ENCODE assay signal across 19 mouse cellular contexts in the genomic region with DNA sequence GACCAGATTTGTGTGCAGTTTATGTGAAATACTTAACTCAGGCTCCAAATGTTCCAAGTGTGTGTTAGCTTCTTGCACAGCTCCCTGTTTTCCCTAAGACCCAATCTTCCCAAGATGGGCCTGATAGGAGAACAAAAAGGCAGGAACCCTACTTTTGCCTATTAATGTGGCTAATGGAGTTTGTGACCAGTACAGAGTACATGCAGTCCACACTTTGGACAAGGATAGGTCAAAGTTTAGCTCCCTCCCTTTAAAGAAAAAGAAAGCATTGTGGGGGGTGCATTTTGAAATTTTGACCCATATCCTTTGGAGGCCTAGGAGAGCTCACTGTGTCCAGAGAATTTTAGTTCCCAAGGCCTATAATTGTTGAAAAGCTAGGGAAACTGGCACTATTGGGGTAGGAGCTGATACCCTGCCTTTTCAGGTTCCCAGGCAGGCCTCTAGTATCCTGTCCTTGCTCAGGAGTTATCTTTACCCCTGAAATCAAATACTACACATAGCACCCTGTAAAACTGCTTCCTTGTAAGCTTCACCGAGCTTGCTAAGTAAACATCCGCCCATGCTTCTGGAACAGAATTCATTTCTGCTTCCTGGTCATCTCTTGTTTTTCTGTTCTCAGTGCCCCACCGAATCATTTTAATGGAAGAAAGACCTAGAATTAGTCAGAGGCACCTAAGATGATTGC.
DNase-seq lines count a peak whose midpoint lies in the region; ATAC-seq and TF ChIP-seq lines count a peak whose summit lies in the region.
"Had no signal": no experiment of that assay in that cellular context is flagged by ENCODE, and none has a peak within 500 bp of the region (broad histone marks: within the 10 kb centered on the region; RNA-seq: fewer than 3 reads in every experiment).

No protein-coding gene starts in this region.

- no peak overlapping the region for H3K9ac ChIP-seq in intestine, embryonic 16.5 days (ENCODE audit: low read depth, low read length)
- H3K9ac ChIP-seq: forebrain, embryonic 12.5 days; liver, embryonic 13.5 days; midbrain, embryonic 15.5 days had no signal

- H3K4me2 ChIP-seq in intestine, embryonic 16.5 days (ENCODE audit: low read depth, low read length), result no peak overlapping the region; the same call in 1 of the 2 replicates
- H3K4me2 ChIP-seq: forebrain, embryonic 12.5 days; liver, embryonic 13.5 days; midbrain, embryonic 15.5 days had no signal

- CTCF ChIA-PET in Patski (lab: Charles Lee), result interaction anchor here (1.2 to 3.1 kb wide), 3 partner anchors 11 to 38 kb away, joined by 3 to 7 read pairs (median 5); no protein-coding TSS in a partner anchor

- POLR2A ChIA-PET in Patski (lab: Charles Lee), result no interaction called here

- no peaks in the 10 kb centered on the region for H3K36me3 ChIP-seq in kidney, adult 2 months (ENCODE audit: control insufficient read depth, insufficient read depth, low read length)
- H3K36me3 ChIP-seq in intestine, embryonic 16.5 days (ENCODE audit: control insufficient read depth, insufficient read depth, low read length), result no peaks in the 10 kb centered on the region
- H3K36me3 ChIP-seq: forebrain, embryonic 12.5 days; hindbrain, embryonic 10.5 days; limb, embryonic 10.5 days; liver, embryonic 13.5 days; midbrain, embryonic 15.5 days had no signal

- TF ChIP-seq POLR2A in kidney, adult 2 months (IDR thresholded peaks at IDR 0.05; ENCODE audit: low read depth, low read length), result no peak

- H3K27me3 ChIP-seq in kidney, adult 2 months (replicated peaks; ENCODE audit: control insufficient read depth, insufficient read depth, low read length), result no peaks in the 10 kb centered on the region
- H3K27me3 ChIP-seq in Patski, result no peaks in the 10 kb centered on the region
- no peaks in the 10 kb centered on the region for H3K27me3 ChIP-seq in intestine, embryonic 16.5 days (replicated peaks; ENCODE audit: control insufficient read depth, insufficient read depth, low read length)
- H3K27me3 ChIP-seq: CH12.LX; forebrain, embryonic 12.5 days; liver, embryonic 13.5 days; midbrain, embryonic 15.5 days had no signal

- WGBS in kidney, adult 2 months, result 25% methylated on average over 3 of the region's 3 CpGs
- WGBS in intestine, embryonic 16.5 days, result 45% methylated on average over 3 of the region's 3 CpGs

- DNase-seq in kidney, adult 2 months, result peak; percentile 79
- DNase-seq in kidney, postnatal 25 days, result no peak
- no peak for DNase-seq in layer of hippocampus, adult 2 months (ENCODE audit: low spot score in 2 of 2)
- DNase-seq in layer of hippocampus, postnatal 36 days, result no peak
- no peak for DNase-seq in Patski (ENCODE audit: low read depth, low spot score)
- no peak for DNase-seq in testis, postnatal 10 days (ENCODE audit: low spot score)
- no peak for DNase-seq in adrenal gland, adult (ENCODE audit: inconsistent age in 2 of 2, low spot score in 1 of 2)
- DNase-seq: adrenal gland, adult 2 months; gastrocnemius, postnatal 10 days; liver, embryonic 13.5 days; thymus, postnatal 25 days had no signal

- TF ChIP-seq CTCF in kidney, adult 2 months (conservative IDR thresholded peaks at IDR 0.05; ENCODE audit: insufficient read depth, insufficient read length, low read depth, low read length), result no peak
- TF ChIP-seq CTCF in layer of hippocampus, adult 2 months (conservative IDR thresholded peaks at IDR 0.05), result no peak
- no peak for TF ChIP-seq CTCF in Patski (IDR thresholded peaks at IDR 0.05)

- H3K9me3 ChIP-seq in intestine, embryonic 16.5 days (ENCODE audit: control insufficient read depth, low read length), result no peaks in the 10 kb centered on the region
- H3K9me3 ChIP-seq: forebrain, embryonic 12.5 days; hindbrain, embryonic 10.5 days; limb, embryonic 10.5 days; liver, embryonic 13.5 days; midbrain, embryonic 15.5 days had no signal

- peak; percentile 23 for ATAC-seq in Patski
- ATAC-seq in intestine, embryonic 16.5 days, result peak; percentile 85
- ATAC-seq: hindbrain, postnatal 0 days; midbrain, embryonic 15.5 days had no signal

- no peak overlapping the region for H3K4me3 ChIP-seq in kidney, adult 2 months (ENCODE audit: insufficient read depth, low read depth, low read length)
- no peak overlapping the region for H3K4me3 ChIP-seq in layer of hippocampus, adult 2 months
- H3K4me3 ChIP-seq in intestine, embryonic 16.5 days (ENCODE audit: low read length), result no peak overlapping the region
- H3K4me3 ChIP-seq: forebrain, embryonic 12.5 days; hindbrain, embryonic 10.5 days; limb, embryonic 10.5 days; liver, embryonic 13.5 days; midbrain, embryonic 15.5 days; myocyte had no signal

- peak overlapping the region; percentile 93 for H3K27ac ChIP-seq in kidney, adult 2 months (ENCODE audit: insufficient read depth, low read depth, low read length)
- peak overlapping the region; percentile 97 for H3K27ac ChIP-seq in layer of hippocampus, adult 2 months
- H3K27ac ChIP-seq in intestine, embryonic 16.5 days (ENCODE audit: low read length), result peak overlapping the region; percentile 46
- H3K27ac ChIP-seq: forebrain, embryonic 12.5 days; hindbrain, embryonic 10.5 days; hindbrain, postnatal 0 days; limb, embryonic 10.5 days; liver, embryonic 13.5 days; midbrain, embryonic 15.5 days had no signal

- in situ Hi-C loops in Patski (cut with MboI; ENCODE audit: low pct_unique_long_range_greater_than_20kb), result no loop called here

- peaks cover 32% of the 10 kb centered on the region for H3K4me1 ChIP-seq in kidney, adult 2 months (ENCODE audit: control insufficient read depth, insufficient read depth, low read length)
- peaks cover 4% of the 10 kb centered on the region; the same call in 1 of the 2 replicates for H3K4me1 ChIP-seq in intestine, embryonic 16.5 days (ENCODE audit: control insufficient read depth, insufficient read depth, low read length)
- H3K4me1 ChIP-seq: forebrain, embryonic 12.5 days; limb, embryonic 10.5 days; liver, embryonic 13.5 days had no signal

Comparison
In these comparisons a context has a peak if more than half of its experiments do, and no peak if none do; other contexts are left out.
1. H3K27ac ChIP-seq: peak in every context shown above with its lines; median percentile 97 in layer of hippocampus, adult 2 months; 93 in kidney, adult 2 months; 46 in intestine, embryonic 16.5 days.